In the genomic region with DNA sequence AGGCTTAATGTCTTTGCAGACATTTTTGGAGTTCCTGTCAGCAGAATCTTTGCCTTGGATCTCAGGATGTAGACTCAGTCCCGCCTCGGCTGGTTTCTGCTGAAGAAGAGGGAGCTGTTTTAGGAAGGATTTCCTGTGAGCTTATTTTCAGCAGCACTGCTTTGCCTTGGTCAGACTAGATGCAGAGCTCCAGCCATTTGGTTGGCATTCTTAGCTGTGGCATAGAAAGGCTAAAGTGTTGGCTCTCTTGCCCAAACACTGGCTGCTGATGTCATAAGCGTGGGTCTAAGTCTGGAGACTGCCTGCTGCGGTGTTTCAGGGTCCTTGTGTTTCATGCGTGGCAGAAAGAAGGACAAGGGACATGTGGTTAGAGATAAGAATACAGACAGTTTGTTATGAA, we compare ENCODE assay signal across 21 mouse cellular contexts.
"Had no signal": no experiment of that assay in that cellular context is flagged by ENCODE, and none has a peak within 500 bp of the region (broad histone marks: within the 10 kb centered on the region; RNA-seq: fewer than 3 reads in every experiment).

No protein-coding gene starts in this region.

- DNase-seq: kidney, adult 9 months; kidney, postnatal 14 days; kidney, postnatal 4 days; layer of hippocampus, adult 9-11 months; liver; lung, adult 18-20 months; lung, postnatal 10 days; lung, postnatal 36 days; right cerebral cortex, postnatal 25 days; thymus, adult 18-20 months; thymus, postnatal 36 days had no signal

- H3K4me3 ChIP-seq: limb, embryonic 10.5 days; limb, embryonic 13.5 days; liver, embryonic 12.5 days; liver, embryonic 15.5 days; lung, embryonic 15.5 days; midbrain, embryonic 10.5 days; midbrain, embryonic 15.5 days; neural tube, embryonic 12.5 days; neural tube, embryonic 15.5 days had no signal

- H3K9ac ChIP-seq: limb, embryonic 13.5 days; liver, embryonic 12.5 days; liver, embryonic 15.5 days; lung, embryonic 15.5 days; midbrain, embryonic 15.5 days; neural tube, embryonic 12.5 days; neural tube, embryonic 15.5 days had no signal

- H3K27me3 ChIP-seq: limb, embryonic 13.5 days; liver, embryonic 12.5 days; liver, embryonic 15.5 days; lung, embryonic 15.5 days; megakaryocyte, embryonic 14.5 days; midbrain, embryonic 15.5 days; neural tube, embryonic 12.5 days; neural tube, embryonic 15.5 days had no signal

- H3K4me2 ChIP-seq: limb, embryonic 13.5 days; liver, embryonic 12.5 days; liver, embryonic 15.5 days; lung, embryonic 15.5 days; midbrain, embryonic 15.5 days; neural tube, embryonic 12.5 days; neural tube, embryonic 15.5 days had no signal

- H3K4me1 ChIP-seq: limb, embryonic 10.5 days; limb, embryonic 13.5 days; liver, embryonic 12.5 days; liver, embryonic 15.5 days; lung, embryonic 15.5 days; midbrain, embryonic 15.5 days; neural tube, embryonic 15.5 days had no signal

- H3K9me3 ChIP-seq: limb, embryonic 10.5 days; limb, embryonic 13.5 days; liver, embryonic 15.5 days; lung, embryonic 15.5 days; midbrain, embryonic 10.5 days; midbrain, embryonic 15.5 days; neural tube, embryonic 12.5 days; neural tube, embryonic 15.5 days had no signal

- ATAC-seq: liver, embryonic 12.5 days; midbrain, embryonic 15.5 days had no signal

- H3K27ac ChIP-seq: limb, embryonic 10.5 days; limb, embryonic 13.5 days; liver, embryonic 12.5 days; liver, embryonic 15.5 days; lung, embryonic 15.5 days; midbrain, embryonic 10.5 days; midbrain, embryonic 15.5 days; neural tube, embryonic 12.5 days; neural tube, embryonic 15.5 days had no signal

- H3K36me3 ChIP-seq: limb, embryonic 10.5 days; limb, embryonic 13.5 days; liver, embryonic 12.5 days; liver, embryonic 15.5 days; lung, embryonic 15.5 days; midbrain, embryonic 10.5 days; midbrain, embryonic 15.5 days; neural tube, embryonic 12.5 days; neural tube, embryonic 15.5 days had no signal
